Mouse (Mus musculus): ENCODE measurements around the gene Gpr33. TPM values are rescaled to one million over a fixed set of nuclear protein-coding genes. Genes with fewer than 3 reads are reported as not detected.

The Gpr33 gene
- not detected for total RNA-seq (2021)
- long read RNA-seq, experiment 1, result 0 reads
- long read RNA-seq, experiment 2, result 0 reads

DNA sequence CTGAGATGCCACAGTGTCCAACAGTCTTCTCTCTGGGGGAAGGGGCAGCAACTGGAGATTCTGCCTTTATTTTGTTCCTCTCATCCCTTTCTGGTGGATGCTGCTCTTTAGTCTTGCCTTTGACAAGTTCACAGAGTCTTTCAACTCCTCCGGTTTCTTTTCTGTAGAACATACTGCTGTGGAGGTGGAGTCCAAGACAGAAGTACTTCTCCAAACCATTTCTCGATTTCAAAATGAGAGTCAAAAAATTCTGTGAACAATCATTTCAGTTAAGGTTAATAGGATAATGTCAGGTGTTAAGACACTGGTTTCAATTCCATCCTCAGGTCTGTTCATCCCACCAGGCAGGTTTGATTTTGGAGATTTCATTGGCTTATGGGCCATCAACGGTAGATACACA lies at the start of gene Gpr33:
Gene Gpr33 (minus strand): TSS at position 101 of the 400 bp plus-strand sequence.
- DNase-seq, result no peak

DNA sequence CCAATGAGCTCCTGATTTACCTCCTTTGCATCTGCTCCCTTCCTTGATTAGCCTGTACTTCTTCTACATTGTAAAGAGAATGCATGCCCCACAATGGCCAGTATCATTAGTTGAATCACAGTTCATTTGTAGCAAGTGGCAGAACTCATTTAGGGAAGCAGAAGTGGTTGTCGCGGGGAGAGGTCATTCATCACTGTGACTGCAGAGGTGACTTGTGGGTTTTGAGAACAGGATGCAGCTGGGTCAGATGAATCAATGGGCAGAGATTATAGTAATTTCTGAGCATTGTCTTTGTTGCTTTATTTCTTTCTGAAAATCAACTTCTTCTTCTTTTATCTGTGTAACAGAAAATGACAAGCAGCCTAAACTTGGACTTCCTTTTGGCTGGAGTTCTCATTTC lies 21.5 kb upstream of the Gpr33 start:
- no peak for DNase-seq

DNA sequence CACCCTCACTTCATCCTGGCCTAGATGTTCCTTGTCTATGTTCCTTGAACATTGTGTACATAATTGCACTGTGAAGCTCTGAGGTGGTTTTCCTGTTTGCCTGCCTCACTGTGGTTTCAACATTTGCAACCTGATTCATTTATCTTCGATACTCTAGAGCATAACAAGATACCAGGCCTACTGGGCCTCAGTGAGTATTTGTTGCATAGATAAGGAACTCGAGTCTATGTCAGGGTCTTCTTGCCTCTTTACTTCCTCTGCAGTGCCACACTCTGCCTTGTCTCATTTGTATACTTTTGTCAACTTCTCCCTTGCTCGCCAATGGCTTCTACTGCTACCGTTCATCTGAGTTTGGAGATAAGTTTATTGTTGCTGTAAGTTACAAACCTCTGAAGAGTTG lies 18.5 kb upstream of the Gpr33 start:
- DNase-seq, result no peak

DNA sequence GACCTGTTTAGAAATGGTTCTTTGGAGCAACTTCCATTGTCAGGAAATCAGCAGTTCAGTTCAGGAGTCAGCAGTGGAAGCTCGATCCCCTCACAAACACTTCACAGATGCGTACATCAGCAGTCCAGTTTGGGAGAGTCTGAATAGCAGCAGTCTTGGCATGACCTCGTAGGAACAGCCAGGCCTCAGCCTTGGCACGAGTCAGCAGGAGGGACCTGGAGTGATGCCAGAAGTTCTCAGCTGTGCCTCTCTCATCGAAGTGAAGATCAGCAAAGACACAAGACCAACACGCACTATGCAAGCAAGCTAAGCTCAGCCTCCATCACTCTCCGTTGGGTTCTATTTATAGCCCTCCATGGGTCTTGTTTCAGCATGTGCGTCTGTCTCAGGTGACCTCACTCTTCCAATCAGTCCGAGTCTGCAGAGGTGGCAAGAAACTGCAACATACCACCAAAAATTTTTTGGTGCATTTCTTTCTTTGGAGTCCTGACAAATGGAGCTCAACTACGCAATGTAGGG lies 15.0 kb upstream of the Gpr33 start:
- DNase-seq, result peak; percentile 22 to 24

DNA sequence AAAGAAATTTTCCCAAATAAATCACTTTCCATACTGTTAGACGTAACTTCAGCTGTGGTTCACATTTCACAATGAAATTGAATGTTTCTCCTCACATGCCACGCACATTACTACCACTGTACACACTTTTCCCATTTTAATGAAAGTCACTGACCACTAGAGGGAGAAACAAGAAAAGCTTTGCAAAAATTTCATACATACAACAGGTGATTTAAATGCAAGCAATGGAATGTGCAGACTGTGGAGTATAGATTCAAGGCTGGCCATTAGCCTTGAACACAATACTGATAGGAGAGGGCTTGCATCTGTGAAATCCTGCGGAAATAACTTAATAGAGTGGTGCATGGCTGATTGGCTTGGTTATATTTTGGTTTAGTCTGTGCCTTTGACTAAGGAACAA lies 10.5 kb upstream of the Gpr33 start:
- DNase-seq, result peak in 1 of 2 experiments; percentile 14

DNA sequence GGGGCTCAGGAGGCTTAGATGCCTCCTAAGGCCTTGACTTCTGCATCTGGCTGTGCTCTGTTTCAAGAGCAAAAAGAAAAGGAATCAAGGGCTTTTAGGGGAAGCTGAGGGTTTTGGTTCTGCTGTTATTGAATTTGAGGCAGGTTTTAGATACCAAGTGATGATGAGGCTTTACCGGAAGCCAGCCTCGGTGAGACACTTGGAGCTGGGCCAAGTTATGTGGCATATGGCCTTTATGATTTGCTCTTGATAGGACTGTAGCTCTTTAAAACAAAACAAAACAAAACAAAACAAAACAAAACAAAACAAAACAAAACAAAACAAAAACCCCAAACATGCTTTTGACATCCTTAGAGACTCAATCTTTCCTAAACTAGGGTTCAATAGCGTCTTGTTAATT lies 7.1 kb upstream of the Gpr33 start:
- no peak for DNase-seq

DNA sequence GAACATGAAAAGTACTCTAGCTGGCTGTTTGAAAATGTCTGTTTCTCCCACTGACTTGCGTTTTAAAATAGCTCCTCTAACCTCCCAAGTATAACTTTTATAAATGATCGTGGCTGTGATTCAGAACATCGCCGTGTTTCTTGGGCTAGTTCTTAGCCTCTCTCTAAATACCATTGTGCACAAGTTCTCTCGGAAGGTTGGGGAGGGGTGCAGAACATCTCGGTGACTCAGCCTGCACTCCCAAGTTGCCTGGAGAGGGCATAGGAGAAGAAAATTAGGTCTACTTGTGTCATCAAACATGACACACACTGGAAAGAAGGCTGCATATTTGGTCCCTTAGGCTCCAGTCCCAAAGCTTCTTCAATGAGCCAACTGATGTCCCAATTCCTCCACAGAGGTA lies 4.4 kb upstream of the Gpr33 start:
- DNase-seq, result no peak

DNA sequence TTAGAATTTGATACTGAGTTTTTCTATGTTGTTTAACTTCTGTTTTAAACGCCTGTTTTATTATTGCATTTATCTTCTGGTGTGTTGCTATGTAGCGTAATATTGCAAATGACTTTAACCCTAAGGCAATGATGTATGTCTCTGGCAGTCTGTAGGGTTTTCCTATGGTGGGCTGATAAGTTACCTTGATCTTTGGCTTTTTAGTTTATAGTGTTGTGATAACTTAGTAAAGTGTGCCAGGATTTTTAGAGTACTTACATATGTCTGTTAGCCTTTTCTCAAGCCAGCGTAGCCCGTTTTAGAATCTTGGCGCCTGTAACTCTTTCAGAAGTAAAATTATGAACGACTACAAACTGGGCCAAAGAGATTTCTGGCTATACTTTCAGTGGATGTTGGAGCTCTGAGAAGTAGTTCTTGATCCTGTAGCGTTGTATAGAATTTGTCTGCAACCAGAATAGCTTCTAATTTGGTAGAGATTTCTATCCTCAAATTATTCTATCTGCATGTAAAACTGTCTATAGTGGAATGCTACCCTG lies 13.3 kb downstream of the Gpr33 start:
- DNase-seq, result no peak

DNA sequence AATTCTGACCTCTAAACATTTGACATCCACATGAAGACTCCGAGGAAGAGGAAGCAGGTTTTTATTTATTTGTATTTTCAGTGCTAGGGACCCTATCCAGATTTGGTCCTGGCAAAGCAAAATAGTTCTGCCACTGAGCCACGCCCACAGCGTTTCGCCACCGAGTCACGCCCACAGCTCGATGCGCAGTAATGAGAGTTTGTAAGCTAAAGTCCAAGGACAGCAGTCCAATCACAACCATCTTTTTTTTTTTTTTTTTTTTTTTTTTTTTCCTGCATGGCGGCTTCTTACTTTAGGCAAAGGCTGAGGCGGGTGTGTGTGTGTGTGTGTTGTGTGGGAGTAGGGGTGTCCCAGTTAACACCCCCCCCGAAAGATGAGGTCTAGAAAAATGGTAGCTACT lies 13.8 kb downstream of the Gpr33 start:
- DNase-seq, result no peak

DNA sequence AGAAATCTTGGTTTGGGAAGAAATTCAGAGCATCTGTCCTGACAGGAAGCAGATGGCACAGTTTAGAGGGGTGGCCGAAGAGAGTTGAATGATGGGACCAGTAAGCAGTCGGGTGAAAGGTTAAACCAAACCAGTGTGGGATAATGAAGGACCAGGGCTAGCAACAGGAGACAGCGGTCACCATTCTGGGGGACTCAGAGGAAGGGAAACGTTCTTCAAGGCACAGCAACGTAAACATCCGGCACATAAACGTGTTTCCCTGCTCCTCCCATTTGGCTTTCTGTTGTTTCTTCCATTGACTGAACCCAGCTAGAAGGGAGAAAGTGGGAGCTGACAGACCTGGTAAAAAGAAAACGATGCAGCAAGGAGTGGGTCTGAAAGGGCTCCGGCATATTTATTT lies 14.6 kb downstream of the Gpr33 start:
- no peak for DNase-seq

DNA sequence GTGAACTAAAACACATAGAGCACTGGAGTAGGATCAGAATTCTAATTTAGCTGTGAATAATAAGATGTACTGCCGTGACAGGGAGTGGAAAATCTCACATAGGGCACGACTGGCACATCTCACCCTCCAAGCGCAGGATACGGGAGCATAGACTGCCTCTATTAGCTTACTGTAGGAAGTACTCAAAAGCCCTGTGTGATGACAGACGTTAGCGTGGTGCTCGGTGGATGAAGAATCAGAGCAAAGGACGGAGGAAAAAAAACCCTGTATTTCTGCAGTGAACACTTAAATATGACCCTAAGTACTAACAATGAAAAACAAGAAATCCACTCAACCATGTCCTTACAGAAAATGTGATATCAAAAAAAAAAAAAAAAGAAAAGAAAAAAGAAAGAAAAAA lies 15.7 kb downstream of the Gpr33 start:
- DNase-seq, result no peak

DNA sequence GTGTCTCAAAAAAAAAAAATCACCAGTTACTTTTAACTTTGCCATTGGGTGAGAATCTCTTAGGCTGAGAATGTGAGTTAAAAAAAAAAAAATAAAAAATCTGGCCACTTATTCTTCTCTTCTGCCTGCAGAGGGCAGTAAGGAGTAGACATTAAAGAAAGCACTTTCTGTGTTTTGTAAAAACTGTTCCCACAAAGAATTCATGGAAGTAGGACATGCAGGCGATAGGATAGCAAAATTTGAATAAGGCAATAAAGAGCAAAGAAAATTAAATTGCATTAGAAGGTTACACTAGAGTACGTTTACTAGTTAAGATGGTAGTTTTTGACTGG lies 17.3 kb downstream of the Gpr33 start:
- DNase-seq, result peak; percentile 22 to 51

DNA sequence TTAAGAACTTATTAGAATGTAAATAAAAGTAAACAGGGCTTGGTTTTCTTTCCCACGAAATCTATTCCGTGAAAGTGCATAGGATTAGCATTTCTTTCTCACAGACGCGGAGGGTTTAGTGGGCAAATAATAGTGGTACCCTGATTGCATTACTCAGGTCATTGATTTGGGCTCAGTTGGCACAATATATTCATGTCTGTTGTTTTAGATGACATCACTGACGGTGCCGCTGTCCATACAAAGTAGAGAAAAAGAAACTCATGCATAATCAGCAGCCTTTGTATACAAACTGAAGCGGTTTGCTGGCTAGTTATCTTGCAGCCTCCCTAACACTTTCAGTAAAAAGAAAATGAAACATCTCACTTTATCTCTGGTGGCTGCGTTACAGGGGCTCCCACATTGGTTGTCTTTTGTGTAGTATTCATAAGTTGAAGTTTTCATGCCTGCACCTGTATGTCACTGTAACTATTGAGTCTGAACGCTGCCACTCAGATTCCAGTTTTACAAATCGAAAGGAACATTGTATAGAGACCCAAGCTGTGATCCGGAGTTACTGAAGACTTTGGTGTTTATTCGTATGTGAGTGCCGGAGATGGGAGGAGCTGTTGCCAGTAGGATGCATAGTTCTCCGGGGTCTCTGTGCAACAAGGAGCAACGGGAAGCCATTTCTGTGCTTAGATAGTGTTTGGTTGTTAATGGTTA lies 17.8 kb downstream of the Gpr33 start:
- no peak for DNase-seq

DNA sequence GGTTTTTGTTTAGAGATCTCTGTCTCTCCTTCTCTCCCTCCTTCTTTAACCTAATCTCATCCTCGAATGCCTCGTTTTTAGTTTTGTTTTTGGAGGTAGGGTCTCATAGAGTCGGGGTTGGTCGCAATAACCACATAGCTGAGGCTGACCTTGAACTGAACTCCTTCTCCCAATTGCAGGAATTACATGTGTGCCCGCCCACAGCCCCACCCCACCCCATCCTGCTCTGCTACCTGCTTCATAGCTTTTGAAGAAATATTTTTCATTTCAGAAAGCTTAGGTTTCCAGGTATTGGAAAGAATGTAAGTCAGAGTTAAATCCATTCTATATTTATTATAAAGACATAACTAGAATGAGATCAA lies 21.2 kb downstream of the Gpr33 start:
- DNase-seq, result no peak

DNA sequence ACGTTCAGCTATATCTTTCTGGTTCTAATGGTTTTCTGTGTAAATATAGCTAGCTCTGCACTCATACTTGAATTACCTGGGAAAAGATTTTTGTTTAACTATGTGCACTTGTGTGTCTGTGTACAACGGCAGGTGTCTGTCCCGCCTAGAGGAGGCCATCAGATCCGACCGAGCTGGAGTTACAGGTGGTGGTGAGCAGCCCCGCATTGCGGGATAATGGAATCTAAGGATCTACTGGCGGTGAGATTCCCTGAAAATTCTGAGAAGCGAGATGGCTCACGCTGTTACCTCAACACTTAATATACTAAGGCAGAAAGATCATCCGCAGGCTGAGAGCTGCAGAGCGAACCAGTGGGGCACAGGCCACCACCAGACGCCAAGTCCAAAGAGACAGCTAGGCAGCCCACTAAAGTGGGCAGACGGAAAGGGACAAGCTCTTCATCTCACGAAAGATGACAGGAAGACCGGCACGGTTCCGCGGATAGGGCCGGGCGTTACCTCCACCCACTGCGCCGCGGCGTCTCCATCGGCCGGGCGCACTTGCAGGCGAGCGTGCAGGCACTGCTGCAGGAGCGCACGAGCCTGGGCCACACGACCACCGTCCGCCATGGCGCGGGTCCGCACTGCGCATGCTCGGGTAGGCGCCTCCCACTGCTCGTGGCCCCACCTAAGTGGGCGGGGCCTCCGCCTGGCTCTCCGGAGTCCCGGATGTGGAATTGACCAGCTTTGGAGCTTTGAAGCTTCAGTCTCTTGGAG lies 21.8 kb downstream of the Gpr33 start, which contains the start of gene Dtd2:
Gene Dtd2 (minus strand): TSS at position 625 of the 756 bp plus-strand sequence.
- DNase-seq, result peak; percentile 92 to 93

DNA sequence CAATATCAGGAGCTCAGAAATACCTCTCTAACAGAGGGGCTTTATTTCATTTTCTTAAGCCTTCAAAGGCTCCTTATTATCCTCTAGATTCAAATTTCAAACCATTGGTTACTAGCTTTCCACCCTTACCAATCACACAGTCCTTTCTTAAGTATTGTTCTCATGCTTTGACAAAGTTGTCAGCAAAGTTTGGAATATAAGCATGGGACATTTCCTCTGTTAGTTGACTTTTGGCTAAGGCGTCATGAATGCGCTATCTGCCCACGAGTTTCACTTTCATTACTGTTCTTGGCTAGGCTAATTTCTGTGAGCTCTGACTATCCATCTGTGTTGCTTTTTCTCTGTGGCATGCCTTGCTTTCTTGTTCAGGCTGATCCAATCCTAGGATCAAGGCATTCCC lies 25.1 kb downstream of the Gpr33 start:
- no peak for DNase-seq

DNA sequence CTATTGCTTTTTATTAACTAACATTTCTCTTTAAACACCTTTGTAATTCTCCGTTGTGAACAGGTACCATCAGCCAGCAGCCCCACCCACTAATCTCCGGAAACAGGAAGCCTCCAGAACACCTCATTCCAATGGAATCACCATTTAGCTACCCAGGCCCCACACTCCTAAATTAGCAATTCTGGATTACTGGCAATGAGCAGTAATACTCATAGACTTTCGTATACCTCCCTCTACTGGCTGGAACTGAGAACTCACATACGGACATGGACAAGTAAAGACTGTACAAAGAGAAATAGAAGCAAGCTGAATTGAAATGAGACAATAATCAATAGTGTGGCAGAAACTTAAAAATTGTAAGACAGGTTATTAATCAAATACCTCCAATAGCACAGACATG lies 26.3 kb downstream of the Gpr33 start:
- peak; percentile 78 to 85 for DNase-seq

DNA sequence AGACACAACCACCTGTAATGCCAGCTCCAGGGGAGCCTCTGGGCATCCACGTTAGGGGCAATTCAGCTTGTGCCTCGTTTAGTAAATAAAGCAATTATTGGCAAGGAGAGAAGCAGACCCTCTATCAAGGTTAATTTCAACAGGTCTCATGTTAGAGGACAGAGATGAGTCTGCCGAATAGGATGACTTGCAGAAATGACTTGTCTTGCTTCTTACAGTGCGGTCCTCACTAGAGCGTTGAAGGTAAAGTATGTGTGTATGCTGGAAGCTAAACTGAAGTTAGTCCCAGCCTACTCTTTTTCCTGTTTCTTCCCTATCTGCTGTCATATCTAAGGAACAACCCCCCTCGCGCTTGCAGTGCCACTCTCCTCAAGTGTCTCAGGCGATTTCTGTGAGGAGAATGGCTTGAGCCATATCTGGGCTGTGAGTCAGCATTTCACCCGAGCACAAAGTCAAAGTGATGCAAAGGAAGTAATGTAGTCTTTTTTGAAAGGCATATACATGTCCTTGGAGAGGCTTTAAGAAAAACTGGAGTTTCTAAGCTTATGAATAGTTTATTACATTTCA lies 29.4 kb downstream of the Gpr33 start:
- DNase-seq, result no peak

DNA sequence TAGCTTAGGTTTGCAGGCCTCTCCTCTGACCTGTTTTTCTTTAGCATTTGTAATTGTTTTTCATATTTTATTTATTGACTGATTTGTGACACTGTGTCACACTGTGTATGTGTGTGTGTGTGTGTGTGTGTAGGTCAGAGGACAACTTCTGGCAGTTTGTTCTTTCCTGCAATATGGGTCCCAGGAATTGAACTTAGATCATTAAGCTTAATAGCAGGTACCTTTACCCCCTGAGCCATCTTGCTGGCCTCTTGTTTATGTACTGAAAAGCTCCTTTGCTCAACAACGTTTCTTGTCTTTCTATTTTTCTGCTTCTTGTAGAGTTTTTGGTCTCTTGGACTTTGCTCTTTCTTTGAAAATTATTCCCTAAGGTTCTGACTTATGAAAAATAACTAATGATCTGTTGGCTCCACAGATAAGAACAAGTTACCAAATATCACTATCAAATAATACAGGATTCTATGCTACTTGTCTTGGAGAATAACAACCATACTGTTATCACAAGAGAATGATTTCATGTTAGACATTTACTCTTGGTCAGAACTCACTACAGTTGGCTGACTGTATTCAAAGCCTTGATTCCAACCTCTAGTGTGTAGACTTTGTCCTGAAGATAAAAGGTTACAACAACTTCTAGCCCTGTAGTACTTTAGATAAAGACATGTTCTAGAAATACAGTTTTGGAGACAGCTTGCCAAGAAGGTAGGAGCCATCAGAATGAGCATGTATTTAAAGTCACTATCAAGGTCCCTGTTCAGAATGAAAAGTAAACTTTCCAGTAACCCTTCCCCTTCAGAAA lies 31.9 kb downstream of the Gpr33 start:
- DNase-seq, result no peak

DNA sequence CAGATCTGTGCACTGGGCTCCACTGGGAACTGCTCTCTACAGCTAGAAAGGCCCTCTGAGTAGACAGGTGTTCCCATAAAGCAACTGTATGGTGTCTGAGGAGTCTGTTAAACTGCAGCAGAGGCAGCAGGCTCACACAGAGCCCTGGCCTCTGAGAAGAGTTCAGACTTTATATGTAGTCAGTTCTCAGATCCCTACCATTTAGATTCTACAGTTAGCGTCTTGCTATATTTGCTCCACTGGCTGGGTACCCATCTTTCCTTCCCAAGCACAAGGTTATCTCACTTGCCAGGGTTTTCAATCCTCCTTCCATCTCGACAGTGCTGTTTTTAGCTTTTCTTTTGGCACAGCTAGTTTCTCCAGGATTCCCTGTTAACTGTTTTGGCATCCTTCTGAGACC lies 37.2 kb downstream of the Gpr33 start:
- DNase-seq, result no peak

DNA sequence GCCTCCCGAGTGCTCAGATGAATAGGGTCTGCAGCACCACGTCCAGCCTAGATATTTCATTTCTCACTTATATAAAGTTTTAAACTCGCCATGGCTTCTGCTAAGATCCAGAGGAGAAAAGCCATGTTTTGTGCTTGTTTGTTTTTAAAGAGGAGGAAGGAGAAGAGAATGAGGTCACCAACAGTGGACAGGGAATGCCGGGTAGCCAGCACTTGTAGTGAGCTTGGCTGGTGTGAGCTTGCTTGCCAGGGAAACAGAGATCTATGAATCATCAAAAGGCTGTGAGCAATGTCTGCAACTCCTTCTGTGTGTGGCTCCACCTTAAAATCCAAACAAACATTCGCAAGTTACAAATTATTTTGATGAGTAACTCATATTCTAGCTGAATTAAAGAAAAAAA lies 39.3 kb downstream of the Gpr33 start:
- no peak for DNase-seq

DNA sequence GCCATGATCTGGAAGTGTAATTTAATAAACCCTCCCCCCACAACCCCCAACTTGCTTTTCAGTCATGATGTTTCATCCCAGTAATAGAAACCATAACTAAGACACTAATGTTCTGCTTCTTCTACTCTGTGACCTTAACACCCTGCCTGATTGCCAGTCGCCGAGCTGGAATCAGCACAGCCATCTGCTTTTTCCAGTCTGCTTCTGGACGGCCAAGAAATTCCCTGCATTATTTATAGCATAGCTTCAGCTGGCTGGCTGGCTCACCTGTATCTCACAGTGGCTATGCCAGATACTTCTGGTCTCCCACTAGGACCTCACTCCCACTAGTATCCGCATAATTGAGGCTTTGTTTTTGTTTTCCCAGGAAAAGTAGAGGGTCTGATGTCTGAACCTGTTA lies 42.0 kb downstream of the Gpr33 start:
- peak; percentile 37 to 53 for DNase-seq
